Mouse (Mus musculus) embryonic fibroblast, embryonic 13.5 days (primary cell): ENCODE data around the gene Auts2. TPM values are rescaled to one million over a fixed set of nuclear protein-coding genes. Genes with fewer than 3 reads are reported as not detected.

ENCODE experiments used
- H3K27ac ChIP-seq: 2 replicates; pipeline ENCODE4 v1.5.1; 2012; ENCODE audit warnings: low read length, control low read depth, inconsistent platforms; ENCODE audit not compliant: insufficient read depth
- H3K4me1 ChIP-seq: 2 replicates; pipeline ENCODE4 v1.6.1; 2011; ENCODE audit warnings: low read length; ENCODE audit not compliant: control insufficient read depth, insufficient read depth
- H3K4me3 ChIP-seq: 2 replicates; pipeline ENCODE4 v1.5.1; 2011; ENCODE audit warnings: mild to moderate bottlenecking, control low read depth, low read length; ENCODE audit not compliant: insufficient read depth
- CTCF ChIP-seq: IDR thresholded peaks from 2 replicates; pipeline ENCODE4 v1.5.1; 2011; ENCODE audit warnings: mild to moderate bottlenecking, control low read depth, low read length, moderate library complexity, borderline replicate concordance; ENCODE audit not compliant: insufficient read depth
- POLR2A ChIP-seq: IDR thresholded peaks from 2 replicates; pipeline ENCODE4 v1.6.1; 2011; ENCODE audit warnings: low read depth, mild to moderate bottlenecking, control low read depth, low read length, moderate library complexity
- polyA plus RNA-seq: library from polyadenylated mRNA; stranded (reverse); fragments of >200 nt; gene quantifications from 2 replicates; pipeline ENCODE4 v1.2.4, GENCODE M21; 2011; ENCODE audit warnings: low read depth; ENCODE audit not compliant: missing spikeins, insufficient read length

The Auts2 gene
- polyA plus RNA-seq, 1 experiment, result 26.0 TPM

DNA sequence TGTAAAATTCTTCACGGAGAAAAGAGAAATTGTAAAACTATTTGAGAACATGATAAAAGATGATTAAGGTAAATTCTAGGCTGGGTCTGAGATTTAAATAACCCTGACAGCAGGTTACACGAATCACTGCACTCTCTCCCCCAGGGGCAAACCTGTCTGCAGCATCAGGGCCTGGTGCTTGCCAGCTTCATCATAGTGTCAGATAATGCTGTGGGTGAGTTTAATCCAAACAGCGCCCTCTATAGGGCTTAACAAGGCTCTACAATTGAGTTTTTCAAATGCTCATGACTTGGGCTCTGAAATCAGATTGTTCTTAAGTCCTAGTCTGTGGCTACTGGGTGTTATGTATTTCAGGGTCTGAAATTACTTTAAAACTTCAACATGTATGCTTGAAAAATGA, 565.6 kb downstream of the Auts2 start:
- Histone ChIP-seq H3K4me3 (no peak overlapping the region), H3K4me1 (no peaks in the 10 kb centered on the region), H3K27ac (no peak overlapping the region)
- TF ChIP-seq POLR2A (no peak), CTCF (no peak)

DNA sequence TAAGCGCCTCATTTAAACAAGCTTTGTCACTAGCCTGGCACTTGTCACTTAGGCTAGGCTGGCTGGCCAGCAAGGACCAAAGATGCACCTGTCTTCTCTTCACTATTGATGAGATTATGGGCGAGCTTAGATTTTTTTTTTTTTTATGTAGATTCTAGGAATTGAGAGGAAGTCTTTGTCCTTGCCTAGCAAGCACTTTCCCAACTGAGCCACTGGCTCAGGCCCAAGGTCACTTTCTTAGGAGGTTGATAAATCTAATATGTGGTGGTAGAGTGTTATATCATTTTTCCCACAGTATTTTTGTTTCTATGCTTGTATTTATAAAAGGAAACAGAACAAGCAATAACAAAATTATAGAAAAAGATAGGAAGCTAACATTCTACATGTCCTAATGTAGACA, 571.2 kb downstream of the Auts2 start:
- TF ChIP-seq POLR2A (no peak), CTCF (no peak)
- H3K4me1 ChIP-seq, result 0 out of 2 replicates have a peak, but pooled peaks cover 4% of the 10 kb centered on the region
- H3K27ac ChIP-seq, result no peak overlapping the region
- no peak overlapping the region for H3K4me3 ChIP-seq

DNA sequence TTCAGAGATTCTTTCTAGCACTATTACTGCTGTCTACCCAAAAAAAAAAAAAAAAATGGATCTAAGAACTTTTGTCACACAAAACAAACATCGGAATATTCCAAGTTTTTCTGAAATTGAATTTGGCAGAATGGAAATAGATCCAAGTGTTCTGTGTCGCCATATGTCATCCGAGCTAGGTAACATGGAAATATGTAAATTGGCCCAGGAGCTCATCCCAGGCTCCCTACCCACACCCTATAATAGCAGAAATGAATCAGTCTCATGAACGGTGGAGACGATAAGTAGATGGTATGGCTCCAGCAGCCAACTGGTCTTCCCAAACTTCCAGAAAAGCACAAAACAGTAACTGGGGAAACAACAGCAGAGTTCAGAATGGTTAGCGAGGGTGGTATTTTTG, 577.6 kb downstream of the Auts2 start:
- H3K27ac ChIP-seq, result no peak overlapping the region
- H3K4me1 ChIP-seq, result peaks cover 11% of the 10 kb centered on the region
- TF ChIP-seq POLR2A, result no peak
- TF ChIP-seq CTCF, result no peak
- no peak overlapping the region for H3K4me3 ChIP-seq

DNA sequence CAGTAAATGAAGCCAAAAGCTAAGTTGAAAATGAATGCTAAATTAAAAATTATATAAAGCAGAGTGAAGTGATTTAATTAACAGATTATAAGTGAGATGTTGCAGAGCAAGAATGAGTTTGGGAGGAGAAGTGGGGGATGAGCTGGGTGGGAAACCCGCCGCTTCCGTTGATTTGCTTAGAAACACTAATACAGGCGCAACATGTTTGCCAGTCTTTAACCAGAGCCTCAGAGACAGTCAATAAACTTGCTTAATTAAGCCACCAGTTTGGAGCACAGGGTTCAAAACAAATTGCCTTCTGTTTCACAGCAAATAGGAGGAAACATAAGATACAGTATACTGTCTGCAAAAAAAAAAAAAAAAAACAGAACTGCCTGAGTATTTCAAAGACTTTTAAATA, 579.6 kb downstream of the Auts2 start:
- peaks cover 11% of the 10 kb centered on the region for H3K4me1 ChIP-seq
- no peak overlapping the region for H3K27ac ChIP-seq
- H3K4me3 ChIP-seq, result no peak overlapping the region
- no peak for TF ChIP-seq CTCF
- TF ChIP-seq POLR2A, result no peak

DNA sequence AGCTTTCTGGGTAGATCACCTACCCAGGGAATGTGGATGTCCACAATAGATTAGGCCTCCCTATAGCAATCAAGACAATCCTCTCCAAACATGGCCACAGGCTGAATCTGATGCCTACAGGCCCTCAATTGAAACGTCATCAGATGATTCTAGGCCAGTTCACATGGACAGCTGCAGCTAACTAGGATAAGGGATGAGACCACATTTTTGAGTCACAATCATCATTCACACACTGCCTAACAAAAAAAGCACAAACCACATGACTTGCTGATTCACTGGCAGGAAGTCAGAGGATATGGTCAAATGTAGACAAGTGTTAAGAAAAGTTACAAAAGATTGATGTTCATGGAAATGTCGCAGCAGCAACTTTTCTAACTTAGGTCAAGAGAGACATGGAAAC, 581.3 kb downstream of the Auts2 start:
- H3K27ac ChIP-seq, result peak overlapping the region; percentile 72
- H3K4me3 ChIP-seq, result no peak overlapping the region
- H3K4me1 ChIP-seq, result peaks cover 6% of the 10 kb centered on the region
- TF ChIP-seq CTCF (no peak), POLR2A (no peak)

DNA sequence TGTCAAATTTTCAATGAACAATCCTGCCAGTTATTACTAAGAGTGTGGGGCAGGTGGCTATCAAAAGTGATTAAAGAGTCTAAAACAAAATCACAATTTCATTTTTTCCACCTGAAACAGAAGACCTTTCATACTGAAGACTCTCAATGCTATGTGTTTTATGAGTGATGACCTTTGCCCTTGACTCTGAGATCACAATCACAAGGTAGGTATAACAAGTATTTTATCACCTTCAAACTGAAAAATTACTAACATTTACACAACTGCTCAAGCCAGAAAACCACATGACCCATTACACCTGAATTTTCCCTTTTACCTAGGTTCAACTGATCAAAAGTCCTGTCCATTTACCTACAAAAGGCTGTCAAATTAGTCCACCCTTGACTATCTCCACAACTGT, 582.7 kb downstream of the Auts2 start:
- Histone ChIP-seq H3K27ac (no peak overlapping the region), H3K4me3 (no peak overlapping the region), H3K4me1 (peaks cover 6% of the 10 kb centered on the region)
- TF ChIP-seq POLR2A (no peak), CTCF (no peak)

DNA sequence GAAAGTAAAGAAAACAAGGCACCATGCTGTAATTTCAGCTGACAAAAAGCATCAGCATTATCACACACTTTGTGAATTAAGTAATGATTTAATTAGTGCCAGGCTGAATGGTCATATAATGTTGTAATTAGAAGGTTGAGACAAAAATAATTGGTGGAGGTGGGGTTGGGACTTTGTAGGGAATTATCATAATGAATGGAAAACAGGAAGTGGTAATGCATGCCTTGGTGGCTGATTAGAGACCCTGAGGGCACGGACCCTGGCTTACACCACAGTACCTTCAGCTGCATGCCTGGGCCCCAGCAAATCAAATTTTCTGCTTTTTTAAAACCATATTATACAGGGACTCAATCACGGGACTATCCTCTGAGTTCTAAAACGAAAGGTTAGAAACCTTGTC, 586.1 kb downstream of the Auts2 start:
- peaks cover 3% of the 10 kb centered on the region for H3K4me1 ChIP-seq
- H3K27ac ChIP-seq, result no peak overlapping the region
- TF ChIP-seq CTCF, result no peak
- no peak for TF ChIP-seq POLR2A
- H3K4me3 ChIP-seq, result no peak overlapping the region

DNA sequence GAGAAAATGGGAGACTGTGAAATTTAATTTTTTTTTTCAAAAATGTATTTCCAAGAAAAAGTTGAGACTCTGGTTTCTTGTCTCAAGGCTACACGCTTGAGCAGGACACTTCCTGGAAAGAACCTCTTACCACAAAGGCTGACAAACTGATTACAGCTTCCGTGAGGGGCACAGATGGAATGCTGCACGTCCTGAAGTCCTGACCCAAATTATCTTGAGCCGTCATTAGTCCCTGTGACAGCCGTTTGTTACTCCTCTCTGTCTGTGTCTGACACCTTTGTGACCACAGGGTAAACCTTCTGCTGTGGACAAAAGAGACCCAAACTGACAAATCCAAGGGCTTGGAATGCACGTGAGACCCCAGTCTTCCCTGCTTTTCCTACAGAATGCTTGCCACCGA, 587.1 kb downstream of the Auts2 start:
- Histone ChIP-seq H3K4me3 (no peak overlapping the region), H3K4me1 (no peaks in the 10 kb centered on the region), H3K27ac (no peak overlapping the region)
- TF ChIP-seq CTCF, result no peak
- no peak for TF ChIP-seq POLR2A

DNA sequence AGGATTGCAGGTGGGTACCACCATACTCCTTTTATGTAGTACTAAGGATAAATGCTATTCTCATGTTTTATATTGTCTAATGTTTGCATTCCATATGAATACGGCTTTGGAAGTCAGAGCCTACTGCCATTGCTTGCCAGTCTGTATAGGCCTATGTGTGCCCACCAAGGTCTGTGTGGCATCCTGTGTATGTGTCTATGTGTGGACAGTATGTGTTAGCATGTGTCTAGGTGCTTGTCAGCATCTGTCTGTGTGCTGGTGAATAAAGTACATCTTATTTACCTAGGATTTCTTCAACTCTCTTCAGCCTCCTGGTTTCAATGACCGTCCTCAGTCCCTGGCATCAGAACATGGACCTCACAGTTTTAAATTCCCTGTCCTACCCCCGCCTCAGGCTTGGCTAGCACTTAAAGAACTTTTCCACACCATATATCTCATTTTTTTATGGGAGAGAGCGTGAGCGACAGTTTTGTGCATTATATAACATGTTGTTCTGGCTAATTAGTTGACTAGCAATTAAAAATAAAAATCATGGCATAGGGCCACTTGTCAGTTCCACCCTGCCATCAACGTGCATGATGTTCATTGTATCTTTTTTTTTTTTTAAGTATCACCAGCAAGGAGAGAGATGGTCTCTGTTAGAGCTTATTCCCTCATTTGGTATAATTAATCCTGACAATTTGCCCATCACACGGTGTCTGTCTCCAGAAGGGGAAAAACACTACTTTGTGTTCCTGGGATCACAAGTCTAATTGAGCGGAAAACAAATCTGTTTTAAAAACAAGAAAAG, 587.7 kb downstream of the Auts2 start:
- Histone ChIP-seq H3K4me3 (no peak overlapping the region), H3K27ac (no peak overlapping the region), H3K4me1 (no peaks in the 10 kb centered on the region)
- no peak for TF ChIP-seq POLR2A
- TF ChIP-seq CTCF, result no peak

DNA sequence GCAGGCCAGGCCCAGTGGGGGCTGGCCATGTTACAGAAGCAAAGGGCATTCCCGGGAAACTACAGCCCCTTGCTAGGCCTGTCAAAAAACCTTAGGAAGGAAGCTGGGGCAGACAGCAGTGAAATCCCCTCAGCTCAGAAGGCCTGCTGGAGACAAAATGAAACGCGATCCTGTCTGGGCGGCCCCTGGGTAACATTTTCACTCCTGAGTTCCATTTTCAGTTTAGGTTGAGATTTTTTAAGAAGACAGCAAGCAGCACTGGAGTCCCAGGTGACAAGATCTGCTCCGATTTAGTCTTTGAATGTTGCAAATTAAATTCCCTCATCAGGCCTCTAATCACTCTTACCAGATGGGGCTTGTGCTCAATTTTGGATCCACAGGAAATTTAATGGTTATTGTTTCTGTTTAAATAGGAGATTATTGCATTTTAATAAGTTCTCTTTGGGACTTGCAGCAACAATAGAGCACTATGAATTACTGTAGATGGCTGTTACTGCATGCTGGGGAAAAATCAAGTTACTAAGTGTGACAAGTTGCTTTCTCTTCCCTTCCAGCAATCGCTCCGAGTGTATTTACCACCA, 594.5 kb downstream of the Auts2 start:
- Histone ChIP-seq H3K27ac (peak overlapping the region; percentile 41; the same call in 1 of the 2 replicates), H3K4me1 (no peaks in the 10 kb centered on the region), H3K4me3 (no peak overlapping the region)
- TF ChIP-seq POLR2A (no peak), CTCF (no peak)

DNA sequence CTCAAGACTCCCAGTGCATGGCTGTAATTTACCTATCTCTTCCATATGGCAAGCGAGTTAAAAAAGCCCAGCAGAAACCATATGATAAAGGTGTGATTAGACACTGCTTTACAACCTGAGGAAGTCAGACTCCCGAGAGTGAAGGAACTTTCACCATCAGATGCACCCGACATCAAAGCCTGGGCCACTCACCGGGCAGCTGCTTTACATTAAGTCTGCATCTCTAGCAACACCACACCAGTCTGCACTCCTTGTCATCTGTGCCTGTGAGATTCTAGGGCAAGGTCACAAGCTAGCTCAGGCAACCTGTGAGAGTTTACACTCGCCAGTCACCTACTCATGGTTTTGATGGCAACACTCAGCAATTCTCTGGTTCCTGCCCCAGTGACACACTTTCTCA, 596.3 kb downstream of the Auts2 start:
- Histone ChIP-seq H3K4me3 (no peak overlapping the region), H3K4me1 (no peaks in the 10 kb centered on the region), H3K27ac (no peak overlapping the region)
- TF ChIP-seq CTCF (no peak), POLR2A (no peak)
